Mouse (Mus musculus): ENCODE measurements around the gene Trim72. TPM values are rescaled to one million over a fixed set of nuclear protein-coding genes. Genes with fewer than 3 reads are reported as not detected.
"Not testable (repeated sequence)": the region's sequence is repeated elsewhere in the genome, so short reads cannot be mapped to it uniquely, and the experiment has no call there.

The Trim72 gene
- polyA plus RNA-seq, 1 experiment from 2014 or later, result not detected

DNA sequence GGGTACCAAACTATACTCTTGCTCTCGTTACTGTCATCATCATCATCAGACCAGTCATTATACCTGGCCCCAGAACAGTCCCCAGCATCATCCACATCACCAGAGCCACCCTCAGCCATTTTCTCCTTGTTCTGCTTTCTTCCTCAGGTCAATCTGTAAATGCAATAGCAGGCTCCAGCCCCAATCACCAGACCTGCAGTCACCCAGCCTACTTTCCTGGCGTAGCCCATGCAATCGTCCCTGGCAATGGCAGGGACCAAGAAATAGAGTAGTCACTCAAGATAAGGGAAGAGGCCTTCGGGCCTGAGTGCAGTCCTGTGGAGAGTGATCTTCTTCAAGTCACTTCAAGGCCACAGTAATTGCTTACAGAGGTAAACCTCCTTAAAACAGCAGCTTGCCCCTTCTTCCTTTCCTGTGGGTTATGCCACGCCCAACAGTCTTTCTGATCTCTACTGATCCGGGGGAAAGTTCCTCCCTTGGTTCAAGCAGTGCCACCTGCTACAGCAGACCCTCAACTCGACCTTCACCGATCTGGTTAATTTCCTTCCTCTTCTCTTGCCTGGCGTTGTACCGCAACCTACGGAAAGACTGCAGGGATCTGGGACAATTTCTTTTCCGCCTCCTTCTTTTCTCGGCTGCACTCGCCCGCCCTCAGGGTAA is 38.5 kb downstream of the Trim72 start:
- not testable (repeated sequence) for H3K36me3 ChIP-seq (replicated peaks; ENCODE audit: control insufficient read depth, insufficient read depth); H3K4me1 ChIP-seq (replicated peaks; ENCODE audit: control insufficient read depth, insufficient read depth, low read length); H3K27me3 ChIP-seq (ENCODE audit: control insufficient read depth, insufficient read depth, low read length); ATAC-seq (ENCODE audit: low FRiP score); H3K9ac ChIP-seq; H3K27ac ChIP-seq; H3K4me2 ChIP-seq (replicated peaks); H3K4me3 ChIP-seq (replicated peaks; ENCODE audit: low read length); H3K9me3 ChIP-seq (ENCODE audit: control insufficient read depth, low read length); DNase-seq (ENCODE audit: low spot score)
- WGBS, result 88% methylated on average over 14 of the region's 15 CpGs

DNA sequence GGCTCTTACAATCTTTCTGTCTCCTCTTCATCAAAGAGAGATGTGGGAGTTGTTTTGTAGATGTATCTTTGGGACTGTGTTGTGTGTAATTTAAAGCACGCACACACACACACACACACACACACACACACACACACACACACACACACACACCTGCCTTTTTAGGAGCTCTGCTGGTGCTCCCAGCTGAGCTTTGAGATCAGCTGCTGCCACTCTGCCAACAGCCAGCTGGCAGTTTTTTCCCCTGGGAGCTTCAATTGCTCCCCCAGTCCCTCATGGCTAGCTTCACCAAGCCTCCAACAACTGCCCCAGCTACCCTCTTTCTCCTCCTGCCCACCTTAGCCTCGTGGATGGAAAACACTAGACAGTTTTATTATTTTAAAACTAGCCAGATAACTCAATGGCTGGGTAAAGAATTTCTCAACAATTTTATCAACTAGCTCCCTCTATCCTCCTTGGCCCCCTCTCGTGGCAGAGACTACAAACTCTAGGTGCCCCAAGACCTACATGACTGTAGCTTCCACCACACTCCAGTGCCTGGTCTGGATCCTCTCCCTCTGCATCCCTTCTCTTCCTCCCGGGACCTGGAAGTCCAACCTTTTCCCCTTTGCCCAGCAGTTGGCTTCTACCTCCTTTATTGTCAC is 40.5 kb downstream of the Trim72 start:
- Histone ChIP-seq H3K27me3 (ENCODE audit: control insufficient read depth, insufficient read depth, low read length) (no peaks in the 10 kb centered on the region), H3K4me2 (replicated peaks) (no peak overlapping the region), H3K9ac (no peak overlapping the region), H3K4me3 (replicated peaks; ENCODE audit: low read length) (no peak overlapping the region), H3K27ac (no peak overlapping the region), H3K9me3 (ENCODE audit: control insufficient read depth, low read length) (no peaks in the 10 kb centered on the region), H3K36me3 (replicated peaks; ENCODE audit: control insufficient read depth, insufficient read depth) (no peaks in the 10 kb centered on the region), H3K4me1 (replicated peaks; ENCODE audit: control insufficient read depth, insufficient read depth, low read length) (no peaks in the 10 kb centered on the region)
- 72% methylated on average over 4 of the region's 4 CpGs for WGBS
- DNase-seq (ENCODE audit: low spot score) (no peak), ATAC-seq (ENCODE audit: low FRiP score) (no peak)

DNA sequence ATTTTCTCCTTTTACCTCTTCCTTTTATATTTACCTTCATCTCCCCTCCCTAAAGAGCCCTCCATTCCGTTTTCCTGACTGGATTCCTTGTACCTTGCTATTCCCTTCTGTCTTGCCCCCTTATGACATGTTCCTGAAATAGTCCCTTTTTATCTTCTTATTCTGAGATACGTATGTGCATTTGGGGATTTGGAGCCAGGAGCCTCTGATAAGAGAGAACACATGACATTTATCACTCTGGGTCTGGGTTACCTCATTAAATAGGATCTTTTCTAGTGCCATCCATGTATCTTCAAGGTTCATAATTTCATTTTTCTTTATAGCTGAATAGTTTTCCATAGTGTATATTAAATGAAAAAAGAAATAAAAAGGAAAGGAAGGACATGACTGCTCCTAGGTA is 41.9 kb downstream of the Trim72 start:
- 76% methylated on average over 2 of the region's 2 CpGs for WGBS
- no peaks in the 10 kb centered on the region for H3K36me3 ChIP-seq (replicated peaks; ENCODE audit: control insufficient read depth, insufficient read depth)
- DNase-seq (ENCODE audit: low spot score), result no peak

DNA sequence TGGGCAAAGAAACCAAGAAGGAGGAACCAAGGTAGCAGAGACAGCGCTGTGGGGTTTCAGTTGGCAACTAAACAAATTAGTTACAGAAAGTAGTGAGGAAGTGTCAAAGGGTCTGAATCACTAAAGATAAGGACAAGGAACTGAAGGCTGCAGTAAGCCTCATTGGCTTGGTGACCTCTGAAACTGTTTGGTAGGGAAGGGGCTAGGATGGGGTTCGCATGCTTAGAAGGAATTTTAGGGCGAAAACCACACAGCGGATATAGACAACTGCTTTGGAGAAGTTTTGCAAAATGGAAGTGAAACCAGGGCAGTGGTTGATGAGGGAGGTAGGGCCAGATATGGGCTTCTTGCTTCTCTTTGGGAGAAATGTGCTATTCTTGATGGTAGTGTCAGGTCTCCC is 45.1 kb downstream of the Trim72 start:
- no peaks in the 10 kb centered on the region for H3K4me1 ChIP-seq (replicated peaks; ENCODE audit: control insufficient read depth, insufficient read depth, low read length)
- no peak for DNase-seq (ENCODE audit: low spot score)
- no peaks in the 10 kb centered on the region for H3K36me3 ChIP-seq (replicated peaks; ENCODE audit: control insufficient read depth, insufficient read depth)
- no peak overlapping the region for H3K9ac ChIP-seq
- H3K9me3 ChIP-seq (ENCODE audit: control insufficient read depth, low read length), result no peaks in the 10 kb centered on the region
- H3K27ac ChIP-seq, result no peak overlapping the region
- no peak for ATAC-seq (ENCODE audit: low FRiP score)
- no peak overlapping the region for H3K4me2 ChIP-seq (replicated peaks)
- 95% methylated on average over 4 of the region's 4 CpGs for WGBS
- no peak overlapping the region for H3K4me3 ChIP-seq (replicated peaks; ENCODE audit: low read length)
- H3K27me3 ChIP-seq (ENCODE audit: control insufficient read depth, insufficient read depth, low read length), result no peaks in the 10 kb centered on the region

More for the DNA sequence above, 41.9 kb downstream of the Trim72 start:
- Histone ChIP-seq H3K4me2 (replicated peaks) (no peak overlapping the region), H3K27me3 (ENCODE audit: control insufficient read depth, insufficient read depth, low read length) (no peaks in the 10 kb centered on the region), H3K4me3 (replicated peaks; ENCODE audit: low read length) (no peak overlapping the region), H3K27ac (no peak overlapping the region), H3K4me1 (replicated peaks; ENCODE audit: control insufficient read depth, insufficient read depth, low read length) (no peaks in the 10 kb centered on the region), H3K9ac (no peak overlapping the region), H3K9me3 (ENCODE audit: control insufficient read depth, low read length) (no peaks in the 10 kb centered on the region)
- no peak for ATAC-seq (ENCODE audit: low FRiP score)

- Histone ChIP-seq H3K9me3 (ENCODE audit: control insufficient read depth, low read length) (no peaks in the 10 kb centered on the region), H3K4me1 (replicated peaks; ENCODE audit: control insufficient read depth, insufficient read depth, low read length) (no peaks in the 10 kb centered on the region), H3K4me2 (replicated peaks) (no peak overlapping the region), H3K27ac (no peak overlapping the region), H3K4me3 (replicated peaks; ENCODE audit: low read length) (no peak overlapping the region), H3K27me3 (ENCODE audit: control insufficient read depth, insufficient read depth, low read length) (no peaks in the 10 kb centered on the region), H3K36me3 (replicated peaks; ENCODE audit: control insufficient read depth, insufficient read depth) (no peaks in the 10 kb centered on the region), H3K9ac (no peak overlapping the region)
- WGBS, result 97% methylated on average over 2 of the region's 2 CpGs
- no peak for DNase-seq (ENCODE audit: low spot score)
- ATAC-seq (ENCODE audit: low FRiP score), result no peak
Observed at GRCm38 (mm10) chr7:128049254-128049653, 45.5 kb downstream of the Trim72 start.

DNA sequence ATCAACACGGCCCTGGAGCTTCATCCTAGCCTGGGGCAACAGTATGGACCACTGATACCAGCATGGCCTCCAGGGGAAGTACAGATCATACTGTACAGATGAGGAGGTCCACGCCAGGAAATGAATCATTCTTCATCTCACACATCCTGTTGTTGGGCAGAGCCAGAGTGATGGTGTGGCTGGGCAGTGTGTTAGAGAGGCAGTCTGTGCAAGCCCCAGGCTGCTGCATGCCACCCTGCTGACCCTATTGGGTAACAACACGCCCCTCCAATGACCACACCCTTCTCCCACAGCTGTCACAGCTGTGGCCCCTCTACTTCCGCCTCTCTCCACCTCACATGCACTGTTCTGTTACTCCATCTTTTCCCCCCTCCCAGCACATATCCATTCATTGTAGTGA is 47.0 kb downstream of the Trim72 start:
- no peaks in the 10 kb centered on the region for H3K9me3 ChIP-seq (ENCODE audit: control insufficient read depth, low read length)
- H3K36me3 ChIP-seq (replicated peaks; ENCODE audit: control insufficient read depth, insufficient read depth), result no peaks in the 10 kb centered on the region
- ATAC-seq (ENCODE audit: low FRiP score) (no peak), DNase-seq (ENCODE audit: low spot score) (no peak)
- WGBS, result 71% methylated on average over 4 of the region's 4 CpGs
- H3K27ac ChIP-seq, result no peak overlapping the region
- H3K9ac ChIP-seq, result no peak overlapping the region
- no peak overlapping the region for H3K4me3 ChIP-seq (replicated peaks; ENCODE audit: low read length)
- H3K27me3 ChIP-seq (ENCODE audit: control insufficient read depth, insufficient read depth, low read length), result no peaks in the 10 kb centered on the region
- no peak overlapping the region for H3K4me2 ChIP-seq (replicated peaks)
- no peaks in the 10 kb centered on the region for H3K4me1 ChIP-seq (replicated peaks; ENCODE audit: control insufficient read depth, insufficient read depth, low read length)

DNA sequence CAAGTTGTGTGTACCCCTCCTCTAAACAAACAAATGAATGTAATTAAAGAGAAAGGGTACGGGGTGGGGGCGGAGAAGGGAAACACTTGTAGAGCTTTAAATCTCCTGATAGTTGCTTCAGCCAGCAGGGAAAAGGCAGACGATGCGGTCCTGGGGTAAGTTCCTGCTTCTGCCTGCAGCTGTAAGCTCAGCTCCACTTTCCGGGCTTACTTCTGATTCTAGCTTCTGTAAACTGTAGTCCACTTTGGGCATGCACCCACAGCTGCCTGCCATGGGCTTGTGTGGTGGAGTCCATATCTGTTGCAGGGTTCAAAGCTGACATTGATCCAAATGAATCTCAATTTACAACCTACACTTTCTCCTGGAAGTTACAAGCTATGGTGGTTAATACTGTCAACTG is 49.3 kb downstream of the Trim72 start:
- H3K4me2 ChIP-seq (replicated peaks), result no peak overlapping the region
- H3K9me3 ChIP-seq (ENCODE audit: control insufficient read depth, low read length), result no peaks in the 10 kb centered on the region
- WGBS, result 84% methylated on average over 5 of the region's 5 CpGs
- no peaks in the 10 kb centered on the region for H3K4me1 ChIP-seq (replicated peaks; ENCODE audit: control insufficient read depth, insufficient read depth, low read length)
- H3K27me3 ChIP-seq (ENCODE audit: control insufficient read depth, insufficient read depth, low read length), result no peaks in the 10 kb centered on the region
- H3K4me3 ChIP-seq (replicated peaks; ENCODE audit: low read length), result no peak overlapping the region
- no peaks in the 10 kb centered on the region for H3K36me3 ChIP-seq (replicated peaks; ENCODE audit: control insufficient read depth, insufficient read depth)
- H3K27ac ChIP-seq, result no peak overlapping the region
- no peak overlapping the region for H3K9ac ChIP-seq
- DNase-seq (ENCODE audit: low spot score) (no peak), ATAC-seq (ENCODE audit: low FRiP score) (no peak)

GRCm38 (mm10) chr7:128056917-128057444 is 53.2 kb downstream of the Trim72 start:
- Histone ChIP-seq H3K4me3 (replicated peaks; ENCODE audit: low read length) (no peak overlapping the region), H3K27me3 (ENCODE audit: control insufficient read depth, insufficient read depth, low read length) (no peaks in the 10 kb centered on the region), H3K4me1 (replicated peaks; ENCODE audit: control insufficient read depth, insufficient read depth, low read length) (no peaks in the 10 kb centered on the region), H3K9ac (no peak overlapping the region), H3K36me3 (replicated peaks; ENCODE audit: control insufficient read depth, insufficient read depth) (no peaks in the 10 kb centered on the region), H3K9me3 (ENCODE audit: control insufficient read depth, low read length) (no peaks in the 10 kb centered on the region), H3K27ac (no peak overlapping the region), H3K4me2 (replicated peaks) (no peak overlapping the region)
- DNase-seq (ENCODE audit: low spot score) (no peak), ATAC-seq (ENCODE audit: low FRiP score) (no peak)
- WGBS, result 77% methylated on average over 3 of the region's 3 CpGs

- no peak for DNase-seq (ENCODE audit: low spot score)
- Histone ChIP-seq H3K27me3 (ENCODE audit: control insufficient read depth, insufficient read depth, low read length) (no peaks in the 10 kb centered on the region), H3K36me3 (replicated peaks; ENCODE audit: control insufficient read depth, insufficient read depth) (no peaks in the 10 kb centered on the region), H3K4me2 (replicated peaks) (no peak overlapping the region), H3K27ac (no peak overlapping the region), H3K4me1 (replicated peaks; ENCODE audit: control insufficient read depth, insufficient read depth, low read length) (no peaks in the 10 kb centered on the region), H3K9me3 (ENCODE audit: control insufficient read depth, low read length) (no peaks in the 10 kb centered on the region), H3K9ac (no peak overlapping the region), H3K4me3 (replicated peaks; ENCODE audit: low read length) (no peak overlapping the region)
- no peak for ATAC-seq (ENCODE audit: low FRiP score)
- WGBS, result 85% methylated on average over 8 of the region's 8 CpGs
Observed at GRCm38 (mm10) chr7:128057860-128058259, 54.1 kb downstream of the Trim72 start.
